Mouse (Mus musculus) limb, embryonic 12.5 days (tissue): ENCODE measurements at regions not wholly inside any gene's neighbourhood (a gene's known extent, or its start where the extent isn't known, plus 50 kb on each side); places are given as distances from the start of the nearest gene placed in this dataset.
"Not testable (repeated sequence)": the region's sequence is repeated elsewhere in the genome, so short reads cannot be mapped to it uniquely, and the experiment has no call there.

ENCODE experiments used
- ATAC-seq: fragments of 200-750 bp; cut with Nextera tagmentation; 2 replicates; pipeline ENCODE4 v1.8.0; 2017; ENCODE audit warnings: low read depth, moderate TSS enrichment; ENCODE audit not compliant: insufficient number of reproducible peaks, insufficient read depth, low FRiP score, low TSS enrichment
- H3K27ac ChIP-seq: fragments of 300-500 bp; sonication (generic); 2 replicates; pipeline ENCODE4 v1.5.1; 2016; ENCODE audit warnings: mild to moderate bottlenecking, moderate library complexity
- H3K27me3 ChIP-seq: fragments of 300-500 bp; sonication (generic); 2 replicates; pipeline ENCODE4 v1.6.1; 2016; ENCODE audit warnings: mild to moderate bottlenecking, moderate library complexity
- H3K36me3 ChIP-seq: fragments of 300-500 bp; sonication (generic); 2 replicates; pipeline ENCODE4 v1.6.1; 2016; ENCODE audit warnings: mild to moderate bottlenecking, moderate library complexity
- H3K4me1 ChIP-seq: fragments of 300-500 bp; sonication (generic); replicated peaks from 2 replicates; pipeline ENCODE4 v1.6.1; 2016
- H3K4me2 ChIP-seq: fragments of 300-500 bp; sonication (generic); 2 replicates; pipeline ENCODE4 v1.6.1; 2016; ENCODE audit warnings: mild to moderate bottlenecking, moderate library complexity
- H3K4me3 ChIP-seq: fragments of 300-500 bp; sonication (generic); replicated peaks from 2 replicates; pipeline ENCODE4 v1.5.1; 2016; ENCODE audit warnings: mild to moderate bottlenecking
- H3K9ac ChIP-seq: fragments of 300-500 bp; sonication (generic); replicated peaks from 2 replicates; pipeline ENCODE4 v1.6.1; 2016; ENCODE audit warnings: mild to moderate bottlenecking, moderate library complexity
- H3K9me3 ChIP-seq: fragments of 300-500 bp; sonication (generic); 2 replicates; pipeline ENCODE4 v1.6.1; 2016; ENCODE audit warnings: mild to moderate bottlenecking, moderate library complexity
- WGBS: fragments of 180-500 bp; shearing (Covaris S2); methylation state at CpG from one replicate; pipeline ENCODE4 v1.1.7; 2016; 5-methylcytosine and 5-hydroxymethylcytosine counted together

DNA sequence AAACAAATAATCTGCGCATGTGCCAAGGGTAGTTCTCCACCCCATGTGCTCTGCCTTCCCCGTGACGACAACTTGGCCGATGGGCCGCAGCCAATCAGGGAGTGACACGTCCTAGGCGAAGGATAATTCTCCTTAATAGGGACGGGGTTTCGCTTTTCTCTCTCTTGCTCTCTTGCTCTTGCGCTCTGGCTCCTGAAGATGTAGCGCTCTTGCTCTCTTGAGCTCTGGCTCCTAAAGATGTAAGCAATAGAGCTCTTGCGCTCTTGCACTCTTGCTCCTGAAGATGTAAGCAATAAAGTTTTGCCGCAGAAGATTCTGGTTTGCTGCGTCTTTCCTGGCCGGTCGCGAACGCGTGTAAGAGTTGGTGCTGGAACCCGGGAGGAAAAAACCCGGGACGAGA lies 384.3 kb upstream of the 5730507C01Rik start:
- not testable (repeated sequence) for ATAC-seq

DNA sequence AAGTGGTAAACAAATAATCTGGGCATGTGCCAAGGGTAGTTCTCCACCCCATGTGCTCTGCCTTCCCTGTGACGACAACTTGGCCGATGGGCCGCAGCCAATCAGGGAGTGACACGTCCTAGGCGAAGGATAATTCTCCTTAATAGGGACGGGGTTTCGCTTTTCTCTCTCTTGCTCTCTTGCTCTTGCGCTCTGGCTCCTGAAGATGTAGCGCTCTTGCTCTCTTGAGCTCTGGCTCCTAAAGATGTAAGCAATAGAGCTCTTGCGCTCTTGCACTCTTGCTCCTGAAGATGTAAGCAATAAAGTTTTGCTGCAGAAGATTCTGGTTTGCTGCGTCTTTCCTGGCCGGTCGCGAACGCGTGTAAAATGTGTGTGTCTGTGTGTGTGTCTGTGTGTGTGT lies 381.1 kb upstream of the 5730507C01Rik start:
- ATAC-seq, H3K27me3 ChIP-seq, H3K36me3 ChIP-seq, H3K4me2 ChIP-seq, H3K27ac ChIP-seq, H3K4me1 ChIP-seq, H3K4me3 ChIP-seq, H3K9ac ChIP-seq: not testable (repeated sequence)
- 95% methylated on average over 9 of the region's 16 CpGs for WGBS
- H3K9me3 ChIP-seq, result peaks cover 33% of the 10 kb centered on the region

More for the DNA sequence above, 384.3 kb upstream of the 5730507C01Rik start:
- H3K27me3 ChIP-seq, H3K4me3 ChIP-seq, H3K36me3 ChIP-seq, H3K27ac ChIP-seq, H3K9ac ChIP-seq, H3K4me2 ChIP-seq, H3K4me1 ChIP-seq: not testable (repeated sequence)
- WGBS, result 95% methylated on average over 20 of the region's 22 CpGs
- H3K9me3 ChIP-seq, result peaks cover 22% of the 10 kb centered on the region

DNA sequence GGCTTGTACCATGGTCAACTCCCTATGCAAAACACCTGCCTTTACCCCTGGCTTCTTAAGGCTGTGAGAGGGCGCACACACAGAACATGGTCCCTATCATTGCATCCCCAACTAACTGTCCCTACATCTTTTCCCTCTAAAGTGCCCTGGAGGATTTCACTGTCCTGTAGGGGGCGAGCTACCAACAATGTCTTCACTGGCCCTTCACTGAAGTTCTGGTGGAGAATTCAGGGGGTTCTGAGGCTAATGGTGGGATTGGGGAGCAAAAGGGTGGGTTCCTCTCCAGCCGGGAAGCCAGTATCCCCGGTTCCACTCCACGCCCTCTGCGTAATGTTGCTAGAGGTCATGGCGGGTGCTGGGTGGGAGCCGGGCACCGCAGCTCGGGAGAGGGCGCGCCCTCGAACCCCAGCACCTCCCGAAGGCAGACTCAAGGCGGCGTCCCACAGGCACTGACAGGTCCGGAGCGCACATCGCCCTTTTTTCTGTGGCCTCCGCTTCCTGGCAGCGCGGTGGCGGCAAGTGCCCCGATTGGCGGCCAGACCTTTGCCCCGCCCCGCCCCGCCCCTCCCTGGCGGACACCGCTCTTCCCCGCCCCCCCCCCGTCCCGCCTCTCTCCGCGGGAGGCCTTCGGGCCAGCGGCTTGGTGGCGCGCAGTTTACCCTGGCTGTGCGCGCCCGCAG lies 378.9 kb upstream of the 5730507C01Rik start:
- no peak overlapping the region for H3K4me2 ChIP-seq
- H3K4me3 ChIP-seq, result no peak overlapping the region
- WGBS, result 60% methylated on average over 25 of the region's 42 CpGs
- no peak overlapping the region for H3K9ac ChIP-seq
- H3K36me3 ChIP-seq, result no peaks in the 10 kb centered on the region
- no peaks in the 10 kb centered on the region for H3K4me1 ChIP-seq
- H3K27me3 ChIP-seq, result no peaks in the 10 kb centered on the region
- peaks cover 41% of the 10 kb centered on the region for H3K9me3 ChIP-seq
- no peak for ATAC-seq
- H3K27ac ChIP-seq, result no peak overlapping the region

DNA sequence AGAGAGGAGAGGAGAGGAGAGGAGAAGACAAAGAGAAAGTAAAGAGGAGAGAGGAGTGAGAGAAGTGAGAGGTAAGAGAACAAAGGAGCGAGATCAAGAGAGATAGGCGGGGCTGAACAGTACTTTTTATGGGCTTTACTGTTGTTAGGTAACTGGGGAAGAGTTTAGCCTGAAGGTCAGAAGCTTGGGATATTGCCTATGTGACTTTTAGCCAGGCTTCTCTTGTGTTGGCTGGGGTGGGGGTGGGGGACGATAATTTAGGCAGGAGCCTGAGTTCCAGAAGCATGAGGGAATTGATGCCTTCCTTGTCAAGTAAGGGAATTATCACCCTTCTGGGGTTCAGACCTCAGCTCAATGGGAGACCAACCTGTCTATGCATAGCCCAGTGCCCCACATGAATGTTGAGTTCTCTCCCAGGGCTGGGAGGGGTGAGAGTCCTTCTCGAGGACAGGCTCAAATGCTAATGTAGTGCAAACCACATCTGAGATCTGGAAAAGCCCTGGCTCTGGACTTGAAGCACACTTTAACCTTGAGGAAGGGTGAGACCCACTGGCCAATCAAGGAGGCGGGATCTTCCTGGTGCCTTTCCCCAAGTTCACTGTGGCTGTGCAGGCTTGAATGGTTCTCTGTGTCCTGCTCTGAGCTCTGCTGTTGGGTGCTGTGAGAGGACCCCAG lies 373.8 kb upstream of the 5730507C01Rik start:
- not testable (repeated sequence) for H3K4me2 ChIP-seq, H3K27me3 ChIP-seq, ATAC-seq, H3K9ac ChIP-seq, H3K27ac ChIP-seq, H3K36me3 ChIP-seq, H3K4me3 ChIP-seq, H3K4me1 ChIP-seq
- 82% methylated on average over 5 of the region's 5 CpGs for WGBS
- peaks cover 56% of the 10 kb centered on the region for H3K9me3 ChIP-seq
